Mouse (Mus musculus): ENCODE results near the gene Gjd2. TPM values are rescaled to one million over a fixed set of nuclear protein-coding genes. Genes with fewer than 3 reads are reported as not detected.

The Gjd2 gene
- 3.7 and 6.6 TPM in 2 replicates for polyA plus RNA-seq (2015; fragmentation: Nextera tagmentation; extraction: Ambion mirVana)

GRCm38 (mm10) chr2:114013295-114013771, at the start of gene Gjd2:
Gene Gjd2, minus strand, starts transcription at chr2:114013619.

GRCm38 (mm10) chr2:114052696-114053598, 39.5 kb upstream of the Gjd2 start, which contains the start of gene Actc1:
Gene Actc1, minus strand, starts transcription at chr2:114053548.

Other genes with a start within 250 kb of the Gjd2 start
- gene Scg5, start 184.5 kb downstream of the Gjd2 start, polyA plus RNA-seq (2015; fragmentation: Nextera tagmentation; extraction: Ambion mirVana) = 91.8 and 117 TPM in 2 replicates
- gene Arhgap11a, start 165.0 kb downstream of the Gjd2 start, polyA plus RNA-seq (2015; fragmentation: Nextera tagmentation; extraction: Ambion mirVana) = 5.7 and 6.8 TPM in 2 replicates
- 12.7 and 13.6 TPM in 2 replicates for gene Actc1, start 39.9 kb upstream of the Gjd2 start, polyA plus RNA-seq (2015; fragmentation: Nextera tagmentation; extraction: Ambion mirVana)
- gene Aqr, start 173.4 kb upstream of the Gjd2 start, polyA plus RNA-seq (2015; fragmentation: Nextera tagmentation; extraction: Ambion mirVana) = 23.0 and 28.1 TPM in 2 replicates
- 3.0 and 3.5 TPM in 2 replicates for gene Zfp770, start 187.8 kb upstream of the Gjd2 start, polyA plus RNA-seq (2015; fragmentation: Nextera tagmentation; extraction: Ambion mirVana)